Mouse (Mus musculus) Patski (cell line): ENCODE data around the gene Foxo3. TPM values are rescaled to one million over a fixed set of nuclear protein-coding genes. Genes with fewer than 3 reads are reported as not detected.

Source experiments
- ATAC-seq: fragments of 100-300 bp; one replicate; pipeline ENCODE4 v1.8.0; 2021
- CTCF ChIA-PET: fragments of 350-600 bp; sonication (Branson Sonifier 250); formaldehyde crosslinking; loops from one replicate; lab custom pipeline; 2022; ENCODE audit warnings: inconsistent platforms; lab: Charles Lee
- POLR2A ChIA-PET: fragments of 350-600 bp; sonication (Branson Sonifier 250); formaldehyde crosslinking; loops from one replicate; lab custom pipeline; 2022; ENCODE audit warnings: antibody characterized with exemption, inconsistent platforms; lab: Charles Lee
- DNase-seq: peaks from one replicate; pipeline ENCODE4 v3.0.0-alpha.2; 2011; ENCODE audit warnings: low read depth, low spot score
- H3K27me3 ChIP-seq: fragments of 371-371 bp; one replicate; pipeline ENCODE4 v1.5.1; 2021
- CTCF ChIP-seq: fragments of 100-300 bp; IDR thresholded peaks from one replicate; pipeline ENCODE4 v1.5.1; 2021
- in situ Hi-C: fragments of 300-500 bp; cut with MboI; formaldehyde crosslinking; loops from 3 replicates; pipeline ENCODE4 v1.11.1; 2018; ENCODE audit warnings: low pct_unique_long_range_greater_than_20kb, mixed read lengths
- polyA plus RNA-seq: library from polyadenylated mRNA; unstranded; gene quantifications from one replicate; pipeline ENCODE4 v1.2.3, GENCODE M21; 2021

The Foxo3 gene
- polyA plus RNA-seq, 1 experiment from 2014 or later, result 17.6 TPM

DNA sequence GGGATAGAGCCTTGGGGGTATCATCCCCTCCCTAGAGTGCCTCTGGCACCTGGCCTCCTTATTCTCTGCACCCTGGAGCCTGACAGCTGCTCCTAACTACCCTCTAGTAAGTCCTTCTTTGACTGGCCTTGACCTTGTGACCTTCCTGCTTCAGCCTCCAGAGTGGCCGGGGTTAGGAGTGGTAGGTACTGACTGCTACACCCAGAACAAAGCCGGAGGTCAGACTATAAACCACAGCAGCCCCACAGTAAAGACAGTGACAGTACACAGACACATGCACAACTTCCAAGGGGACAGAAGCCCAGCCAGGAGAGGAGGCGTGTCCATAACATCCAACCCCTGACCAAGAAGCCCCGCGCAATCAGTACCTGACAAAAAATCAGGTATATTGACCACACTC lies 106.4 kb downstream of the Foxo3 start:
- POLR2A ChIA-PET, result no interaction called here
- no peak for ATAC-seq
- CTCF ChIA-PET, result no interaction called here
- in situ Hi-C loops, result no loop called here
- DNase-seq, result no peak
- H3K27me3 ChIP-seq, result no peaks in the 10 kb centered on the region
- TF ChIP-seq CTCF, result no peak

DNA sequence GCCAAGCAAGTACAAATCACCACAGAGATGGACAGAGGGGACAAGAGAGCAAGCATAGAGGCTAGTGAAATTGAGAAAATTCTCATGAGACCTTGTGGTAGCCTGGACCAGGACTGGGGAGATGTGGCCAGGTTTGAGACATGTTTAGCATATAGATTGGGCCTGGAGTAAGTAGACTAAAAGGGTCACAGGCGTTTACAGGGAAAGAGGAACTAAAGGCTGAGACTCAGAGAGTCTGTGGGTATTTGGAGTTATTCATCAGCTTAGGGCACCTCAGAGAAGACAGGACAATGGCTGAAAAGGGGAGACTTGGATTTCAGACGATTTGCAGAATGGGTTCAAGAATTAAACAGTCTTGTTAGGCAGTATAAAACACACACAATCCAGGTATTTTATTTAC lies 121.8 kb downstream of the Foxo3 start:
- ChIA-PET POLR2A (no interaction called here), CTCF (no interaction called here)
- ATAC-seq, result no peak
- no peak for TF ChIP-seq CTCF
- in situ Hi-C loops, result no loop called here
- DNase-seq, result no peak
- no peaks in the 10 kb centered on the region for H3K27me3 ChIP-seq

DNA sequence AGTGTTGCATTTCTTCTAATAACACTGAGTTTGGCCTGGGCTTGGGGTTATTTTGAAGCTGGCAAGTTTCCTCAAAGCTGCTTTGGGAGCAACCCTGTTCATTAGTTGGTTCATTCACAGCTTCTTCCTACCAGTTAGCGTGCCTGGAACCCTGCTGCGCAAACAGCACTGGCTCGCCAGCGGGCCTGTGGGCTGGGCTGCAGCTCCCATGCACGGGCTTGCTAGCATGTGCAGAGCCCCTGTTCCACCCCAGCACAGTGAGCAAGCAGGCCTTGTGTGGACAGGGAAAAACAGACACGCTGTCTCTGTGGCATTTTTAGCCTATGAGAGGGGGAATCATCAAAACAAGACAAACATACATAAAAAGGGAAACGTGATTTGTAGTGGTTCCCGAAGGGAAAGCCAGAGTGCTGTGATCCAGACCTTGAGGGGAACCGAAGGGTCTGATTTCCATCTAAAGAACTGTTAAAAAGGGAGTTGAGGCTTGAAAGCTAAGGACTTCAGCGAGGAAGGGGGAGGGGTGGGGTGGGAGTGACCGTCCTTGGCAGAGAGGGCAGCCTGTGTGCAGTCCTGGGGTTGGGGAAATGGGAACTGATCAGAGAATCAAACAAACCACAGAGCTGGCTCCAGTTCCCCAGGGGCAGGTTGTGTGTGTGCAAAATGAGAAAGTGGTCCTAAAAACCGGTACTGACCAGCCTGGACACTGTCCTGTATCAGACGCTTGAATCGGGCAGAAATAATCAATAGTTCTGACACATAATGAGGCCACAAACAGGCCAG lies 123.9 kb downstream of the Foxo3 start:
- in situ Hi-C loops, result no loop called here
- ChIA-PET POLR2A (no interaction called here), CTCF (no interaction called here)
- TF ChIP-seq CTCF, result no peak
- no peaks in the 10 kb centered on the region for H3K27me3 ChIP-seq
- ATAC-seq (no peak), DNase-seq (no peak)

DNA sequence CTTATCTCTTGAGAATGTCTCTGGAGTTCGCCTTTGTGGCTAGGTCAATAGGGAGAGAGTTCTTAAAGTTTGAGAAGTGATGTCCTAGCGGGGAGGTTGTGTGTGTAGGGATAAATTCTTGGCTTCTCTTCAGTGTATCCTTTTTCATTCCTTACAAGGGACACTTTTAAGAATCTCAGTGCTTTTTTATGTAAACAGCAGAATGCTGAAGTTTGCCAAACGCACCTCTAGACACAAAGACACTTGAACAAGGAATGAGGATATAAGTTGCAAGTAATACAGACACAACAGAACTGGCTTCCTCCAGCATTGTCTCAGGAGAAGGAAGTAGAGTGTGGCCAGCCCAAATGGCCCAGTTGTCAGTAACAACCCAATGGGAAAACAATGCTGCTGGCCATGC lies 126.8 kb downstream of the Foxo3 start:
- in situ Hi-C loops, result no loop called here
- TF ChIP-seq CTCF, result no peak
- ATAC-seq, result no peak
- POLR2A ChIA-PET, result no interaction called here
- H3K27me3 ChIP-seq, result no peaks in the 10 kb centered on the region
- no peak for DNase-seq
- CTCF ChIA-PET, result no interaction called here

DNA sequence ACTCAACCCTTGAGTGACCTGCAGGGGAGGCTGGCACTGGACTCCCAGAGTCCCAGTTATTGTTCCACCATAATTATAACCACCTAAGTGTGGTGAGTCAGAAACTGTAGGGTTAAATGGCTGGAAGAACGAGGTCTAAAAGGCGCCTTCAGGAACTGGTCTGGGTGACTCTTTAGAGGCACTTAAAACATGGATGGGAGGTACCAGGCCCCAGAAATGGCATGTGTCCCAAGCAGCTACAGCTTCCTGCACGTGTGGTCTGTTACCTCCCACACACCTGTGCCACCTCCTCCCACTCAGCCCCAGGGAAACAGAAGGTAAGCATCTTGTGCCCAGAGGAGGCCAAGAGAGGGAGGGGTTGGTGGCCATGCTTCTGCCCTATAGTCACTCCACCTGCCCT lies 128.2 kb downstream of the Foxo3 start:
- DNase-seq (no peak), ATAC-seq (no peak)
- H3K27me3 ChIP-seq, result no peaks in the 10 kb centered on the region
- ChIA-PET CTCF (no interaction called here), POLR2A (no interaction called here)
- TF ChIP-seq CTCF, result no peak
- in situ Hi-C loops, result no loop called here

DNA sequence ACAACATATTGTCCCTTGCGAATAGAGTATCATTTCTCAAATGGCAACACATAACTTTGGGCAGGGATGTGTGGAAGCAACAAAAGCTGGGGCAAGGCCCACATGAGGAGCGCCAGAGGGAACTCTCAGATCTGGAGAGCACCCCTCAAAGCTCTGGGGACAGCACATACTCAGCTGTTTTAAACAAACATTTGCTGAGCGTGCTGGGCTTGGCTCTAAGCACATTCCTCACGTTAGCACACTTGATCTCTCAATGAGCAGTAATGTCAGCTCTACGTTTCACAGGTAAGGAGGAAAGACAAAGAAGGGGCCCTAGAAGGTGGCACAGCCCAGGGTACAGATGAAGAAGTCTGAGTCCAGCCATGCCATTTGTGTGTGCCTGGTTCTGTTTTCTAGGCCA lies 131.3 kb downstream of the Foxo3 start:
- no peaks in the 10 kb centered on the region for H3K27me3 ChIP-seq
- ChIA-PET CTCF (no interaction called here), POLR2A (no interaction called here)
- no peak for DNase-seq
- no peak for TF ChIP-seq CTCF
- no peak for ATAC-seq
- in situ Hi-C loops, result no loop called here

DNA sequence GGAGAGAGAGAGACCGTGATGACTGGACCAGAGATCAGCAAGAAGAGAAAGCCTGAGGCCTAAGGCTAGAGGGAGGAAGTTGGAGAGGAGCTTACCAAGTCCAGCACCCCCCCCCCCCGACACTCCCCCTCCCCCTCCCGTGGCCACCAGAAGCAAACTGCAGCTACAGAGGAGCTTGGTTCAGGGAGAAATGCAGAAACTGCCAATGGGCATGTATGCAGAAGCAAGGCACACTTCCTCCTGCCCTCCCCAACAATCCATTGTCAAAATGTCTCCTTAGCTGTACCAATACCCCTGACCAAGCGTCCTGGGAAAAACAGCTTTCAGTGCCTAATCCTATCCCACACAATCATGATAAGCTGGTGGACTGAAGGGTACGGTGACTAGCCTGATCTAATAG lies 131.8 kb downstream of the Foxo3 start:
- H3K27me3 ChIP-seq, result no peaks in the 10 kb centered on the region
- ChIA-PET CTCF (no interaction called here), POLR2A (no interaction called here)
- no peak for TF ChIP-seq CTCF
- ATAC-seq (no peak), DNase-seq (no peak)
- in situ Hi-C loops, result no loop called here

DNA sequence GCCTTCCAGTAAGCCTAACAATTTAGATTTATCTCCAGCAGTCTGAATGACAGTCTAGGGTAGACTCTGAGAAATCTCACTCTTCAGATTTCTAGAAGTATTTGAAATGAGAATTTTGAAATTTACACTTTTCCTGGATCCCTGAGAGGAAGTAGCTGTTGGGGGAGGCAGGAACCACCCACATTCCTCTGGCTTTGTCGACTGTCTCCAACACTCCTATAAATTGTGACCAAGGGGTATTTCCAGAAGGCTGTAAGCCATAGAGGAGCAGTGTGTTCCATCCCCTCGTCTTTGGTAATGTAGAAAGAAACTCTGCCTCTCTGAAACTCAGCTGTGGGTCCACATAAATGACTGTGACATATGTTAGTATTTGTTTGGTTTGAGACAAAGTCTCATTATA lies 132.4 kb downstream of the Foxo3 start:
- POLR2A ChIA-PET, result no interaction called here
- in situ Hi-C loops, result no loop called here
- CTCF ChIA-PET, result no interaction called here
- H3K27me3 ChIP-seq, result no peaks in the 10 kb centered on the region
- no peak for TF ChIP-seq CTCF
- ATAC-seq (no peak), DNase-seq (no peak)

DNA sequence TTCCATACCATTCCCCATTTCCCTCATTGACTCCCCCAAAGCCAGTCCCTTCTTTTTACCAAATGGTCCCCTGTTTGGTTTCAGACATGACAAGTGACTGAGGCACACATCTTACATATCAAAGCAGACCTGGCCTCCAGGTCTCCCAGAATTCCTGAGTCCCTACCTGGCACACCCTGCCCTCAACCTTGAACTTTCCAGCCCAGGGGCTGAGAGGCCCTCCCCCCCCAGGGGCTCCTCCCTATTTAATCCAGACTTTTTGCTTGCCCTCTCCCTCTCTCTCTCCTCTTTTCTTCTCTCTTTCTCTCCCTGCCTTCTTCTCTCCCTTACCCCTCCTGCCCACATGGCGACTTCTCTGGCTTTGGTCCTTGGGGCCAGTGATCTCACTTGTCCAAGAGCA lies 133.8 kb downstream of the Foxo3 start:
- ChIA-PET CTCF (no interaction called here), POLR2A (no interaction called here)
- no peaks in the 10 kb centered on the region for H3K27me3 ChIP-seq
- in situ Hi-C loops, result no loop called here
- DNase-seq, result no peak
- no peak for ATAC-seq
- TF ChIP-seq CTCF, result no peak

DNA sequence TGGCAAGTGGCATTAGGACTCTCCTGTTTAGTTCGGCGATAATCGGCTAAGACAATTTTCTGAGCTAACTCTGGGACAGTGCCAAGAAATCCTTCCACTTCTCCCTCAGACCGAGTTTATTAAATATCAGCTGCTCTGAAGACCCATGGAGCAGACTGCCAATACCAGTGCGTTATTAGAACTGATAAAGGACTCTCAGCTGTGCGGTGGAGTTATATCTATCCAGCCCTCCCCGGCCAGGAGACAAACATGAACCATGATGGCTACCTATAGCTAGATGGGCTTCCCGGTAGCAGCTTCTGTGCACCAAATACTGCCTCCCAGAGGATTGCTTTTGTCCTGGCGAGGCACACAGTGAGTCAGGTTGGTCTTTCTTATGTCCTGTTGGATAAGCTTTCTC lies 134.5 kb downstream of the Foxo3 start:
- H3K27me3 ChIP-seq, result no peaks in the 10 kb centered on the region
- CTCF ChIA-PET, result no interaction called here
- no peak for TF ChIP-seq CTCF
- POLR2A ChIA-PET, result no interaction called here
- in situ Hi-C loops, result no loop called here
- ATAC-seq, result no peak
- DNase-seq, result no peak

DNA sequence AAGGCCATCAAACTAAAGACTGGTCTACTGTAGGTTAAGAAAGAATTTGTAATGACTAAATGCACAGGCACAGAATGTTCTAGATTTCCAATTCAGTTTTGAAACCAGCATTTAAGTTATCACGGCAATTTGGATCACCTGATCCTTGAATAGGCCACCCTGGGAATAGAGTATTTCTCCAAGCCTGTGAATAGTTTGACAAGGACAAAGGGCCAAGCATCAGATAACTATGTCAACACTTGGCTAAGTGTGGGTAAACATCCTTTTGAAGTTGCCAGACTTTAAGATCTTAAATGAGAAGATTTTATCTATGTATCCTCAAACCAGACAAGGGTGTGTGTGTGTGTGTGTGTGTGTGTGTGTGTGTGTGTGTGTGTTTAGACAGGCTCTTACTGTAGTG lies 136.8 kb downstream of the Foxo3 start:
- in situ Hi-C loops, result no loop called here
- no peak for TF ChIP-seq CTCF
- DNase-seq (no peak), ATAC-seq (no peak)
- ChIA-PET POLR2A (no interaction called here), CTCF (no interaction called here)
- no peaks in the 10 kb centered on the region for H3K27me3 ChIP-seq
